Mouse (Mus musculus): ENCODE measurements around the gene Gpc5.

The Gpc5 gene

GRCm38 (mm10) chr14:116308541-116308940 is 1216.5 kb downstream of the Gpc5 start:
- DNase-seq (ENCODE audit: low spot score in 2 of 2) = no peak

- no peak for DNase-seq (ENCODE audit: low spot score in 2 of 2)
Measured at GRCm38 (mm10) chr14:116317491-116317890, 1225.5 kb downstream of the Gpc5 start.

- DNase-seq (ENCODE audit: low spot score in 2 of 2) = no peak
Measured at GRCm38 (mm10) chr14:116336182-116336581, 1244.2 kb downstream of the Gpc5 start.

- DNase-seq (ENCODE audit: low spot score in 2 of 2) = no peak
Measured at GRCm38 (mm10) chr14:116338395-116338794, 1246.4 kb downstream of the Gpc5 start.

- no peak for DNase-seq (ENCODE audit: low spot score in 2 of 2)
Measured at GRCm38 (mm10) chr14:116348560-116348959, 1256.5 kb downstream of the Gpc5 start.

- no peak for DNase-seq (ENCODE audit: low spot score in 2 of 2)
Measured at GRCm38 (mm10) chr14:116384602-116385001, 1292.6 kb downstream of the Gpc5 start.

- DNase-seq (ENCODE audit: low spot score in 2 of 2) = peak in 1 of 2 experiments; percentile 6
Measured at GRCm38 (mm10) chr14:116415511-116415910, 1323.5 kb downstream of the Gpc5 start.

- DNase-seq (ENCODE audit: low spot score in 2 of 2) = no peak
Measured at GRCm38 (mm10) chr14:116448219-116448618, 1356.2 kb downstream of the Gpc5 start.

- DNase-seq (ENCODE audit: low spot score in 2 of 2) = no peak
Measured at GRCm38 (mm10) chr14:116453356-116453755, 1361.3 kb downstream of the Gpc5 start.

- no peak for DNase-seq (ENCODE audit: low spot score in 2 of 2)
Measured at GRCm38 (mm10) chr14:116456211-116456610, 1364.2 kb downstream of the Gpc5 start.

- DNase-seq (ENCODE audit: low spot score in 2 of 2) = no peak
Measured at GRCm38 (mm10) chr14:116473378-116474179, 1381.6 kb downstream of the Gpc5 start.

GRCm38 (mm10) chr14:116494285-116494850 is 1402.4 kb downstream of the Gpc5 start:
- DNase-seq (ENCODE audit: low spot score in 2 of 2) = no peak

GRCm38 (mm10) chr14:116538216-116538615 is 1446.2 kb downstream of the Gpc5 start:
- no peak for DNase-seq (ENCODE audit: low spot score in 2 of 2)

- no peak for DNase-seq (ENCODE audit: low spot score in 2 of 2)
Measured at GRCm38 (mm10) chr14:116543746-116544145, 1451.7 kb downstream of the Gpc5 start.

GRCm38 (mm10) chr14:116551401-116551800 is 1459.4 kb downstream of the Gpc5 start:
- no peak for DNase-seq (ENCODE audit: low spot score in 2 of 2)

- DNase-seq (ENCODE audit: low spot score in 2 of 2) = no peak
Measured at GRCm38 (mm10) chr14:116553316-116553715, 1461.3 kb downstream of the Gpc5 start.

- no peak for DNase-seq (ENCODE audit: low spot score in 2 of 2)
Measured at GRCm38 (mm10) chr14:116558141-116558800, 1466.3 kb downstream of the Gpc5 start.

GRCm38 (mm10) chr14:116559990-116560389 is 1468.0 kb downstream of the Gpc5 start:
- peak in 1 of 2 experiments; percentile 9 for DNase-seq (ENCODE audit: low spot score in 2 of 2)
